Mouse (Mus musculus) common myeloid progenitor, adult 5-6 weeks (primary cell): ENCODE data around the gene Gas7. TPM values are rescaled to one million over a fixed set of nuclear protein-coding genes. Genes with fewer than 3 reads are reported as not detected.

Source experiments
- ATAC-seq: replicated peaks from 2 replicates; pipeline ENCODE4 v1.8.0; 2016; ENCODE audit warnings: low read depth, mild to moderate bottlenecking, moderate TSS enrichment, inconsistent platforms; ENCODE audit not compliant: poor library complexity, severe bottlenecking
- total RNA-seq: library from RNA; stranded (forward); fragments of 200-1000, 187-1606 nt; gene quantifications from 2 replicates; pipeline ENCODE4 v1.2.3, GENCODE M21; 2017

The Gas7 gene
- total RNA-seq, 1 experiment from 2014 or later, result 3.2 TPM

DNA sequence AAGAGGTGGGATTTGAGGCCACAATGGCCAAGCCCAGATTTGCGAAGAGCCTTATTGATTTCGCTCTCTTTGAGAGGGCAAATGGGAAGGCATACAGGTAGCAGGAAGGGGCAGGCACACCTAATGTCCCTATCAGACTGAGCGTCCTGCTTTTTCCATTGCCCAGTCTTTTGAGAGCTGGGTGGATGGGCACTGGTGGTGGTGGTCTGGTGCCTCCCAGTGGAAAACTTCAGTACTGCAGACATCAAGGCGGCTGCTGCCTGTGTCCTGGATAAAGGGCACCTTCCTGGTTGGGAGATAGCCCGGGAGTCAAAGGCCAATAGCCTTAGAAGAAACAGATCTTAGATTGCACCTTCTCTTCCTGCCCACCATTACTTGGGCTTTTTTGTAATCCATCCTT, 192.5 kb downstream of the Gas7 start:
- ATAC-seq, result peak; percentile 91

GRCm38 (mm10) chr11:67648651-67649407, 193.6 kb downstream of the Gas7 start:
- ATAC-seq, result no peak

GRCm38 (mm10) chr11:67649971-67650707, 194.9 kb downstream of the Gas7 start:
- ATAC-seq, result no peak

DNA sequence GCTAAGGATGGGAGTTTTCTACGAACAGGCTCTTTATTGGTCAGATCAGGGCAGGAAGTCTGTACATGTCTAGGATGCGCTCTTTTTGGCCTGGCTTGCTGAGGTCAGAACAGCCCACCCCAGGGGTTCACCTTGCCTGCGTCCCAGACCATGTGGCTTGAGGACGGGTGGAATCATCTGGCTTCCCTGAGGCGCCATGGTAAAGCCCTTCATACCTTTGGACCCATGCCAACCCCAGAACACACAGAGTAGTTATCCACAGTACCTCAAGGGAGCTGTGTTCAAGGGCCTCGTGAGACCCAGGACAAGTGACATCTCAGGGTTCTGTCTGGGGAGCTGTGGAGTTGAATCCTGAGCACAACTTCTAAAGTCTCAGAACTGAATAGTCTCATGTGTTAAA, 196.5 kb downstream of the Gas7 start:
- no peak for ATAC-seq

DNA sequence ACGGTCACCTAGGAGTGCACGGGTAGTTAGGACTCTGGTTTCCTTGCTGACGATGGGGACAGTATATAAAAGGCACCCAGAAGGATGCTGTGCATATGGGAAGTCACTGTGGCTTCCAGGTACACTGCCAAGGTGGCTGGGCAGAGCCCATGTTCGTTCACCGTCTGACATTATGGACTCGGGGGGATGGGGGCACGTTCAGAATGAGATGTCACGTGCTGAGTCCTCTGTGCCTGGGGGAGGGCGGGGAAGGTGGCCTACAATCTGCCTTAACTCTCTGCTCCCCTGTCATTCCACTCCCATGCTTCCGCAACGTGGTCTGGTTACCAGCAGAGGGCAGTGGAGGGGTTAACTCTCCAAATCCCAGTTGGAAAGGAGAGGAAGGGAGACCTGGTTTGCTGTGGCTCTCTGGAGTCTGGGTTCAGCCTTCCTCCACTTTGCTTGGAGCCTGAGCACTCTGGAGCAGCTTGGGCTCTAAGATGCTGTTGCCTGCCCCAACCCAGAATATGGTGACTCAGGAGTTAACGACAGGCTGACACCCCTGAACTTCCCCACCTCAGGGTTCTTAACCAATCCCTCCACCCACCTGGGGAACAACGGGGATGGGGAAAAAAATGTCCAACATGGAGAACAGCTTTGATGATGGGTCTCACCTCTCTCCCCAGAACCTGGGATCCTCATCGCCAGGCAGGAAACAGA, 197.1 kb downstream of the Gas7 start:
- ATAC-seq, result peak; percentile 42; the same call in 1 of the 2 replicates

- no peak for ATAC-seq
Observed at GRCm38 (mm10) chr11:67652893-67653255, 197.6 kb downstream of the Gas7 start.

DNA sequence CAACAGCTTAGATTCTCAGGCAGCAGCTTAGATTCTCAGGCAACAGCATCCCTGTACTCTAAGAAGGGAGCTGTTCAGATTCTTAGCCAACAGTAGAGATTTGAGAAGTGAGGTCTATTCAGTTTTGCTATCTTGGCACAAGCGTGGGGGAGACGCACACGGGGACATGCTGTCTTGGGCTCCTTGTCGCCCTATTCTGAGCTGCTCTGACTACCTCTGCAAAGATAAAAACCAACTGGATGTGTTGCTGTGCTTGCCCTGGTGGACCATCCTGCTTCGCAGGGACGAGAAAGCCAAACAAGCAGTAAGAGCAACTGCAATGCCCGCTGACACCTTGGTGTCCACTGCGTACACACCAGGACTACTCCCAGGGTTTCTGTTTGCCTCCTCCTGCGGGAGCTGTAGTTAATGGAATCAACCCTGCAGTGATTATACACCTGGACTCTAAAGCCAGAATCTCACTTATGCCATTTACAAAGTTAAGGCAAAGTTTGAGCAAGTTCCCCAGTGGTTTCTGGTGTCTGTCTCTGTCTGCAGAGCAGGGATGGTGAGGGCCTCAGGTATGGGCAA, 198.4 kb downstream of the Gas7 start:
- no peak for ATAC-seq

- no peak for ATAC-seq
Observed at GRCm38 (mm10) chr11:67654514-67654913, 199.3 kb downstream of the Gas7 start.

DNA sequence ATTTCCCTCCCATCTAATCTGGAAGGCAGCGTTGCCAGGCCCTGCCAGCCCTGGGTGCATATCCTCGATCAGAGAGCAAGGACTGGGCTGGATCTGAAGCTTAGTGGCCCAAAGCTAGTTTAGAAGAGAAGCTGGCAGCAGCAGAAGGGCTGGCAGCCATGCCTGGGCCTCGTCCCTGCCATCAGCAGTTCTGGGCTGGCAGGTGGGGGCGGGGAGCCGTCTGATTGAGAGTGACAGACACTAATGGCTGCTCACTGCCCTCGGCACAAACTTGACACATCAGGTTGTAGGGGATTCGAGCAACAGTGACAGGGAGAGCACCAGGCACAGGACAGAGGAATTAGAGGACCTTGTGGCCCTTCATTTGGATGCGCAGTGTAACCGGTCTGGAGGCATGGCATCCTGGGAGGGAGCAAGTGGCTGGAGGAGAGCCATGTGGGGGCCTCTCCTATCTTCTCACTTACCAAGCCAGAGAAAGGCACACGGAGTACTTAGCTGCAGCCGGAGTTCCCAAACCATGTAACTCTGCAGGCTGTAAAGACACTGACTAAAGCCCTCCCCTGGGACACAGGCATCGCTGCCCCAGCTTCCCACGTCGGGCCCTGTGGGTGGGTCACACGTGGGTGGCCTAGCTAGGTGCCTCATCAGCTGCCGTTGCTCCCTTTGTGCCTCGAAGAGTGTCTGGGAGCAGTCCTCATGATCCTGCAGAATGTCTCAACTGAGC, 200.2 kb downstream of the Gas7 start:
- ATAC-seq, result no peak

DNA sequence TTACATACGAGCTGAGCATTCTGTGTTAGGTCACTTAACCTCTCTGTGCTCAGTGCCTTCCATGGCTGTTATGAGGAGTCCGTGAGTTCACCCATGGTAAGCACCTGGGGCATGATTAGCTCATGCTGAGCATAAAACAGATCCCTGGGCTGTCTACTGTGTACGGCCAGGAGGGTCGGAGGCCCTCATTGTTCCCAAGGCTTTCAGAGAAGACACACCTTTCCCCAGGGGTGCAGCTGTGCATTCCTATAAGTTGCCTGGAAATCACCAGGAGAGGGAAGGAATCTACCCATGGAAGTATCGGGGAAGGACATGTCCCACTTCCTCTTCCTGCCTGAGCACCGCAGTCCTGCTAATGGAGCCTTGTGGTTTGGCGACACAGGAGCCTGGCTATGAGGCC, 201.1 kb downstream of the Gas7 start:
- ATAC-seq, result no peak

GRCm38 (mm10) chr11:67656811-67657210, 201.6 kb downstream of the Gas7 start:
- no peak for ATAC-seq

DNA sequence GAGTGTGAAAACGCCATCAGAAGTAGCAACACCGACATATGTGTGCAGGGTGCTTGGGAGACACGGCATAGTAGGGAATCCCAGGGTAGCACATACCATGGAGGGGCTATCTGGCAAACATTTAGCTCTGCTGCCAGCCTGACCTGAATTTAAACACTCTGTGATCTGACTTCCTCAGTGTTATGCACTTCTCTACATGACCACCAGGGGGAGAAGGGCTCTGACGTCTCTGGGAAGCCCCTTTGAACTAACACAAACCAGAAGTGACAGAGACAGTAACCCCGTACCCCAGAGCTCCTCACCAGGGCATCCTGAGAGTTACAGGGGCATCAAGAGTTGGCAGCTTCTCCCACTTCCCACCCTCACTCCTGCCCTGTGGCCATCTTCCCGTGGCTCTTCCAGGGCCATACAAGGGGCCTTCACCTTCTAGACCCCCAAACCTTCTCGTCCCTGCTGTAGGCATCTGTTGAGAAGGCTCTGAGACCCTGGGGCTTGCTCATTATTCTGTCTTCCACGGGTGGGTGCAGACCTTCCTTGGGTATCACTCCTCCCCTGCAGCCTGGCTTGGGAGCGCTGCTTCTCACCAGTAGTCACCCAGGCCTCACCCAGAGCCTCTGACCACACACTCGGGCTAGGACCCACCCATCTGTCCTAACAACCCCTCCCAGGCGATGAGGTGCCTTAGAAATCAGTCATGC, 202.6 kb downstream of the Gas7 start:
- ATAC-seq, result peak; percentile 88

DNA sequence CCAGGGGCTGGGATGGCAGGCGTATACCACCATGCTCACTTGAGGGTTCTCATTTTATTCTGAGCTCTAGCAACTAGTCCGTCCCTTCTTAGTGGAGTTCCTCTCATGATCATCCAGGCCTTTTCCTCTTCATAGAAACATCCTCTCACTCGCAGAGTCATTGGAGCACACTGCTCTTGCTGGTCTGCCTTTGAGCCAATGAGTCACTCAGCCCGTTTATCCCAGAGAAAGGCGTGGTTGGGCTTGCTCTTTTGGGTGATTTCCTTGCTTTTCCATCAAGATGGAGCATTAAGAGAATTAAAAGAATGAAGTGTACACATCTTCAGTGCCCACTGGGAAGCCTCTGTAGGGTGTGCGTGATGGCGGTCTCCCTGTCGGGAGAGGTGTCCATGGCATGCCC, 206.2 kb downstream of the Gas7 start:
- no peak for ATAC-seq

GRCm38 (mm10) chr11:67663437-67663836, 208.2 kb downstream of the Gas7 start:
- ATAC-seq, result no peak

DNA sequence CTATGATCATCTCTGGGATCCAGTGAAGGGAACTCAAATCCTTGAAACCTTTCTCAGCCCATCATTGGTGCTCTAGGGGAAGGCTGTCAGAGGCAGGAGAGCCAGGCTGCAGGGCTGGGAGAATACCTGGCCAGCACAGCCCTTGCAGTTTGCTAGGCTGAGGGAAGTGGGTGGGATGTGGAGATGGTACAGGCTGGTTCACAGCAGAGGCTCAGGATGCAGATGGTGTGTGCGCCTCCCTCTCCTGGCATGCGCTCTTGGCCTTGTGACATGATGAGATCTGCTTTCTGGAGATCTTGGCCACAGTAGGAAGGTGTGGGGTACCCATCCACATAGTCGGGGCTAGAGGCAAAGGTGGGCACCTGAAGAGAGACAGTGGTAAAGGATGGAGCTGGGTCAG, 209.0 kb downstream of the Gas7 start:
- no peak for ATAC-seq

- ATAC-seq, result no peak
Observed at GRCm38 (mm10) chr11:67664918-67665317, 209.7 kb downstream of the Gas7 start.

DNA sequence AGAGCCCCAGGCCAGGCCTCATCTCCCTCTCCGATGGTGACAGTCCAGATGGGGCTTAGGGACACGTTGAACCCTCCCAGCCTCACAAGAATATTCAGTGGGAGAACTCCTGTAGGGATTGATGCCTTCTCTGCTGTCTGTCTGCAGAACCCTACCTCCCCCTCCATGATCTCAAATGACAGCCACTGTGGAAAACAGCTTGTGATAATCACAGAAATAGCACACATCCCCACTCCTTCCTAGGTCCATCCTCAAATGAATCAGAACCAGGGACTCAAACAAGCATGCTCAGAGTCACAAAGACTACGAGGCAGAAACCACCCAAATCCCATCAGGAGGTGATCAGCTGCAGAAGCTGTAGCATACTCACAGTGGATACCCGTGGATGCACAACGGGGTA, 210.9 kb downstream of the Gas7 start:
- ATAC-seq, result no peak

DNA sequence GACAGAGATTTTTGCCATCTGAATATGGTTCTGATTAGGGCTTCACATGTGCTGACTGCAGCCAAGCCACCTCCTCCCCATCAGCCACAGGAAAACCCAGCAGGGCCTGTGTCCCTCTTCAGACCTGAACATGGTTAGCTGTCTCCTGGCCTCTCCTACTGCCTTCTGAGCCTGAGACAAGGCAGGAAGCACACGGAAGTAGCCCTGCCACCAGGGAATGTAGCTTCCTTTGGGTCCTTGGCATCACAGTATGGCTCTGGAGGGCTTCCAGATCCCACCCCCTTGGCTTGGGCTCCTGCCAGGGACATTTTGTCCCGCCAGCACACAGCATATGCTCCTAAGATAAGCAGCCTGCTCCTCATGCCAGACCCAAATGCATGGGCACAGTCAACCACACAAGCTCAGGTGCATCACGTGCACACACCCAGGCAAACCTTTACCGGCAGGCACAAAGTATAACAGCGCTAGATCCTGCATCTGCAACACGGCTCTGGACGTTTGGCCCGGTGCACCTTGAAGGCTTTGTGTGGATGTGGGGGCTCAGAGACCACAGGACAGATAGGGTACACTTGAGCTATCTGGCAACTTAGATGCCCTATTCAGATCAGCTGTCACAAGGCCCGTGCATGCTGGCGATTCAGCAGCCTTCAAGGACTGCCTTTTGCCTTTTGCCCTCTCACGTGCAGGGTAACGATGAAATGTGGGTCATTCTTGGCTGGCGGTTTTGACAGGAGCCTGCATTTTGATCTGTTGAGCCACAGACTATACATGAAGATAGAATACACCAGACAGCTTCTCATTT, 212.5 kb downstream of the Gas7 start:
- peak; percentile 50 for ATAC-seq
